Mouse (Mus musculus): ENCODE data around the gene Cep170.

DNA sequence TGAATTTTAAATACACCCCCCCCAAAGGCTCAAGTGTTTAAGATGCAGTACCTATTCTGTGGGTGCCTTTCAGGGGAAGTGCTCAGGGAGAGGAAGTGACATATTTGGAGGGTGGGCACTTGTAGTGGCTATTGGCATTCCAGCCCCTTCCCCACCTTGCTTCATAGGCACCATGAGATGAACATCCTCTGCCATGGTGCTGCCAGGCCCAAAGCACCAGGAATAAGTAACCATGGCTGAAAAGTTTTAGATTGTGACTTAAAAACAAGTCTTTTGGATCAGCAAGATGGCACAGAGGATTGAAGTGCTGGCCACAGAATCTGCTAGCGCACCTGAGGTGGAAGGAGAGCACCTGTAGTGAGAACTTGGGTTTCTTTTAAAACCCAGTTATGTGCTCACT, 113.6 kb downstream of the Cep170 start:
- TF ChIP-seq POLR2A (IDR thresholded peaks at IDR 0.05; ENCODE audit: extremely low read depth, insufficient read depth, low read length) (no peak), CTCF (IDR thresholded peaks at IDR 0.05; ENCODE audit: low read depth, low read length) (no peak)
